Mouse (Mus musculus) limb, embryonic 14.5 days (tissue): ENCODE measurements at regions not wholly inside any gene's neighbourhood (a gene's known extent, or its start where the extent isn't known, plus 50 kb on each side); places are given as distances from the start of the nearest gene placed in this dataset.

Experiments
- ATAC-seq: fragments of 200-750 bp; cut with Nextera tagmentation; 2 replicates; pipeline ENCODE4 v1.8.0; 2017; ENCODE audit warnings: low read depth, moderate number of reproducible peaks, moderate TSS enrichment; ENCODE audit not compliant: low FRiP score
- DNase-seq: peaks from one replicate; pipeline ENCODE4 v3.0.0-alpha.2; 2015; ENCODE audit warnings: low spot score
- H3K27ac ChIP-seq: fragments of 300-500 bp; sonication (generic); replicated peaks from 2 replicates; pipeline ENCODE4 v1.5.1; 2014; ENCODE audit warnings: low read depth, mild to moderate bottlenecking, low read length, moderate library complexity, mixed read lengths
- H3K27me3 ChIP-seq: fragments of 300-500 bp; sonication (generic); 2 replicates; pipeline ENCODE4 v1.6.1; 2014; ENCODE audit warnings: low read length, mixed read lengths; ENCODE audit not compliant: control insufficient read depth, insufficient read depth
- H3K36me3 ChIP-seq: fragments of 300-500 bp; sonication (generic); 2 replicates; pipeline ENCODE4 v1.6.1; 2014; ENCODE audit warnings: mild to moderate bottlenecking, low read length, moderate library complexity, mixed read lengths; ENCODE audit not compliant: control insufficient read depth, insufficient read depth
- H3K4me1 ChIP-seq: fragments of 300-500 bp; sonication (generic); 2 replicates; pipeline ENCODE4 v1.6.1; 2014; ENCODE audit warnings: antibody characterized with exemption, low read length, mixed read lengths; ENCODE audit not compliant: control insufficient read depth, insufficient read depth
- H3K4me2 ChIP-seq: fragments of 300-500 bp; sonication (generic); replicated peaks from 2 replicates; pipeline ENCODE4 v1.6.1; 2014; ENCODE audit warnings: low read depth, mild to moderate bottlenecking, low read length, moderate library complexity; ENCODE audit not compliant: severe bottlenecking
- H3K4me3 ChIP-seq: fragments of 300-500 bp; sonication (generic); replicated peaks from 2 replicates; pipeline ENCODE4 v1.5.1; 2014; ENCODE audit warnings: low read length
- H3K9ac ChIP-seq: fragments of 300-500 bp; sonication (generic); 2 replicates; pipeline ENCODE4 v1.6.1; 2014; ENCODE audit warnings: mild to moderate bottlenecking, low read depth, low read length, moderate library complexity; ENCODE audit not compliant: severe bottlenecking
- H3K9me3 ChIP-seq: fragments of 300-500 bp; sonication (generic); 2 replicates; pipeline ENCODE4 v1.6.1; 2016; ENCODE audit warnings: low read length; ENCODE audit not compliant: control insufficient read depth
- POLR2A ChIP-seq: fragments of 200-500 bp; IDR thresholded peaks from 2 replicates; pipeline ENCODE4 v1.8.0; 2012; ENCODE audit warnings: inconsistent platforms, mild to moderate bottlenecking, moderate library complexity, borderline replicate concordance; ENCODE audit not compliant: insufficient read depth, insufficient read length; ENCODE audit errors: extremely low read depth
- WGBS: fragments of 180-500 bp; shearing (Covaris S2); extraction: QIAGEN DNeasy Blood & Tissue Kit; methylation state at CpG from one replicate; pipeline ENCODE4 v1.1.7; 2014; 5-methylcytosine and 5-hydroxymethylcytosine counted together

- Histone ChIP-seq H3K4me1 (no peaks in the 10 kb centered on the region), H3K4me3 (no peak overlapping the region), H3K27me3 (no peaks in the 10 kb centered on the region), H3K27ac (no peak overlapping the region), H3K36me3 (no peaks in the 10 kb centered on the region), H3K9ac (no peak overlapping the region), H3K4me2 (no peak overlapping the region), H3K9me3 (no peaks in the 10 kb centered on the region)
- ATAC-seq (no peak), DNase-seq (no peak)
- no peak for TF ChIP-seq POLR2A
- 94% methylated on average over 9 of the region's 9 CpGs for WGBS
Measured at GRCm38 (mm10) chr4:150738736-150739135, 86.8 kb upstream of the Slc45a1 start.

- H3K9ac ChIP-seq = no peak overlapping the region
- DNase-seq (no peak), ATAC-seq (no peak)
- no peaks in the 10 kb centered on the region for H3K9me3 ChIP-seq
- no peaks in the 10 kb centered on the region for H3K36me3 ChIP-seq
- H3K27me3 ChIP-seq = no peaks in the 10 kb centered on the region
- TF ChIP-seq POLR2A = no peak
- no peak overlapping the region for H3K4me2 ChIP-seq
- peaks cover 7% of the 10 kb centered on the region for H3K4me1 ChIP-seq
- no peak overlapping the region for H3K27ac ChIP-seq
- WGBS = 29% methylated on average over 11 of the region's 12 CpGs
- H3K4me3 ChIP-seq = no peak overlapping the region
Measured at GRCm38 (mm10) chr4:150730061-150730812, 78.3 kb upstream of the Slc45a1 start.

DNA sequence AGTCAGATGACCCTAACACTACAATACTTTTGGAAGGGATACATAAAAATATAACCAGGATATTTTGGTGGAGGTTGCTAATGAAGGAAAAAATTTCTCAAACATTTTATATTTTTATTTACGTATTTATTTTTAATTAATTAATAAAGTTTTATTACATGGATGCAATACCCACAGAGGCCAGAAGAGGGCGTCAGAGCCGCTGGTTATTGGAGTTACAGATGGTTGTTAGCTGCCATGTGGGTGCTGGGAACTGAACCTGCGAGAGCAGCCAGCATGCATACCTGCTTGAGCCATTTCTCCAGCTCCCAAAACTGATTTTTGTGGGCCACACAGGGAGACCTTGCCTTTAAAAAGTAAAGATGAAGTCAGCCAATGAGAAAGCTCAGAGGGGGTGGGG, 74.6 kb upstream of the Slc45a1 start:
- H3K4me1 ChIP-seq = peaks cover 13% of the 10 kb centered on the region
- H3K27me3 ChIP-seq = no peaks in the 10 kb centered on the region
- no peaks in the 10 kb centered on the region for H3K9me3 ChIP-seq
- TF ChIP-seq POLR2A = no peak
- no peaks in the 10 kb centered on the region for H3K36me3 ChIP-seq
- no peak for DNase-seq
- no peak overlapping the region for H3K27ac ChIP-seq
- ATAC-seq = no peak
- no peak overlapping the region for H3K4me2 ChIP-seq
- H3K9ac ChIP-seq = no peak overlapping the region
- H3K4me3 ChIP-seq = no peak overlapping the region
- WGBS = 64% methylated on average over 4 of the region's 4 CpGs

- 91% methylated on average over 3 of the region's 3 CpGs for WGBS
- Histone ChIP-seq H3K4me3 (no peak overlapping the region), H3K4me1 (peaks cover 13% of the 10 kb centered on the region), H3K4me2 (no peak overlapping the region), H3K9ac (no peak overlapping the region), H3K36me3 (no peaks in the 10 kb centered on the region), H3K9me3 (no peaks in the 10 kb centered on the region), H3K27me3 (no peaks in the 10 kb centered on the region), H3K27ac (no peak overlapping the region)
- no peak for TF ChIP-seq POLR2A
- ATAC-seq = no peak
- no peak for DNase-seq
Measured at GRCm38 (mm10) chr4:150726136-150726480, 74.1 kb upstream of the Slc45a1 start.

DNA sequence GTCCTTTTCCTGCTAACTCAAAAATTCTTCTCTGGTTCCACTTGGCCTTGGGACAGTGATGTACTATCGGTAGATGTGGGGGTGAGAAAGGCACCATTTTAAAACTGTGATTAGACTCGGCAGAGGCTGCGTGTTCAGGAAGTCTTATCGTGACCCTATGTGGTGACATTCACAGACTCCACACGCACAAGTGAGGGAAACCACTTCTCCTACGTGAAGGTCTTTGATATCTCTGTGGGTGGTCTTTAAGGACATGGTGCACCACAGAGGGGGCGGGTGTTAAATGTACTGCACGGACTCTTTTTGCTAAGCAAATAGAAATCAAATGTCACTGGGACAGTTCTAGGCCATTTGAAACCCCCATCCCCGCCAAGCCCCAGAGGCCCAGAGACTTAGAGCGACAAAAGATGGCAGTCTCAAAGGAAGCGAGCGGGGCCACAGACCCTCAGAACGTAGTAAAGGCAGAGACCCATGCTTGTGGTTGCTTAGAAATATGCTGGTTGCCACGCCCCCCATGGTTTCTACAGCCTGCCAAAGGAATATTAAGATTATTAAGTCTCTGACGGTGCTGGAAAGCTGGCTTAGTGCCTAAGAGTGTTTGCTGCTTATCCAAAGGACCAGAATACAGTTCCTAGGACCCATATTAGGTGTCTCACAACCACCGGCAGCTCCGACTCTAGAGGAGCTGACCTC, 73.6 kb upstream of the Slc45a1 start:
- WGBS = 71% methylated on average over 17 of the region's 17 CpGs
- no peak overlapping the region for H3K27ac ChIP-seq
- no peak for TF ChIP-seq POLR2A
- no peak overlapping the region for H3K4me3 ChIP-seq
- H3K4me1 ChIP-seq = peaks cover 13% of the 10 kb centered on the region
- DNase-seq (no peak), ATAC-seq (no peak)
- no peaks in the 10 kb centered on the region for H3K9me3 ChIP-seq
- H3K27me3 ChIP-seq = no peaks in the 10 kb centered on the region
- no peak overlapping the region for H3K4me2 ChIP-seq
- no peak overlapping the region for H3K9ac ChIP-seq
- no peaks in the 10 kb centered on the region for H3K36me3 ChIP-seq

- Histone ChIP-seq H3K4me3 (no peak overlapping the region), H3K27me3 (no peaks in the 10 kb centered on the region), H3K9me3 (no peaks in the 10 kb centered on the region), H3K36me3 (no peaks in the 10 kb centered on the region), H3K9ac (no peak overlapping the region), H3K4me1 (peaks cover 13% of the 10 kb centered on the region), H3K4me2 (no peak overlapping the region), H3K27ac (no peak overlapping the region)
- no peak; the same call in 1 of the 2 replicates for ATAC-seq
- WGBS = 75% methylated on average over 11 of the region's 11 CpGs
- TF ChIP-seq POLR2A = no peak
- no peak for DNase-seq
Measured at GRCm38 (mm10) chr4:150724823-150725222, 72.8 kb upstream of the Slc45a1 start.
